Mouse (Mus musculus) heart, embryonic 14.5 days (tissue): ENCODE results near the gene Dop1a. TPM values are rescaled to one million over a fixed set of nuclear protein-coding genes. Genes with fewer than 3 reads are reported as not detected.

Experiments
- ATAC-seq: fragments of 200-750 bp; cut with Nextera tagmentation; 2 replicates; pipeline ENCODE4 v1.8.0; 2017; ENCODE audit warnings: low read depth, moderate TSS enrichment; ENCODE audit not compliant: insufficient number of reproducible peaks, insufficient read depth, low FRiP score
- H3K27ac ChIP-seq, 2 experiments: fragments of 200-500 bp in 1 of 2; fragments of 300-500 bp in 1 of 2; sonication (generic) in 1 of 2; replicated peaks in 1 of 2; 2 replicates each; pipeline ENCODE4 v1.5.1; 2012 to 2014; ENCODE audit warnings: low read depth in 2 of 2, low read length in 2 of 2, control low read depth in 1 of 2, mild to moderate bottlenecking in 1 of 2, mixed read lengths in 1 of 2; ENCODE audit not compliant: control insufficient read depth in 1 of 2, insufficient read depth in 1 of 2
- H3K27me3 ChIP-seq: fragments of 300-500 bp; sonication (generic); 2 replicates; pipeline ENCODE4 v1.6.1; 2014; ENCODE audit warnings: mild to moderate bottlenecking, low read length, control low read depth; ENCODE audit not compliant: control insufficient read depth, insufficient read depth
- H3K36me3 ChIP-seq: fragments of 300-500 bp; sonication (generic); 2 replicates; pipeline ENCODE4 v1.6.1; 2014; ENCODE audit warnings: mild to moderate bottlenecking, control low read depth, low read length, mixed read lengths; ENCODE audit not compliant: control insufficient read depth, insufficient read depth
- H3K4me1 ChIP-seq, 2 experiments: fragments of 200-500 bp in 1 of 2; fragments of 300-500 bp in 1 of 2; sonication (generic) in 1 of 2; 2 replicates each; pipeline ENCODE4 v1.6.1; 2012 to 2014; ENCODE audit warnings: low read length in 2 of 2, control low read depth in 1 of 2, mixed read lengths in 1 of 2; ENCODE audit not compliant: control insufficient read depth in 2 of 2, insufficient read depth in 2 of 2
- H3K4me2 ChIP-seq: fragments of 300-500 bp; sonication (generic); 2 replicates; pipeline ENCODE4 v1.6.1; 2014; ENCODE audit warnings: mild to moderate bottlenecking, low read length
- H3K4me3 ChIP-seq, 2 experiments: fragments of 200-500 bp in 1 of 2; fragments of 300-500 bp in 1 of 2; sonication (generic) in 1 of 2; 2 replicates each; pipeline ENCODE4 v1.5.1; 2012 to 2014; ENCODE audit warnings: low read length in 2 of 2, mild to moderate bottlenecking in 2 of 2, control low read depth in 1 of 2, low read depth in 1 of 2, moderate library complexity in 1 of 2; ENCODE audit not compliant: control insufficient read depth in 1 of 2, insufficient read depth in 1 of 2
- H3K9ac ChIP-seq: fragments of 300-500 bp; sonication (generic); 2 replicates; pipeline ENCODE4 v1.6.1; 2014; ENCODE audit warnings: mild to moderate bottlenecking, low read length
- H3K9me3 ChIP-seq: fragments of 300-500 bp; sonication (generic); 2 replicates; pipeline ENCODE4 v1.6.1; 2016; ENCODE audit warnings: low read length, control low read depth; ENCODE audit not compliant: control insufficient read depth
- WGBS: fragments of 180-500 bp; shearing (Covaris S2); extraction: QIAGEN DNeasy Blood & Tissue Kit; methylation state at CpG from one replicate; pipeline ENCODE4 v1.1.7; 2014; 5-methylcytosine and 5-hydroxymethylcytosine counted together
- polyA plus RNA-seq: library from polyadenylated mRNA; unstranded; fragments of >200 nt; fragmentation: Nextera tagmentation; extraction: Ambion mirVana; gene quantifications from 2 replicates; pipeline ENCODE4 v1.2.1, GENCODE M21; 2014

Dop1a gene
- polyA plus RNA-seq, 1 experiment from 2014 or later, result 16.5 TPM

GRCm38 (mm10) chr9:86442248-86442647, 24.7 kb upstream of the Dop1a start:
- Histone ChIP-seq H3K27me3 (no peaks in the 10 kb centered on the region), H3K36me3 (no peaks in the 10 kb centered on the region), H3K4me3 (no peak overlapping the region), H3K27ac (no peak overlapping the region), H3K9ac (no peak overlapping the region), H3K4me2 (no peak overlapping the region), H3K9me3 (no peaks in the 10 kb centered on the region; the same call in 1 of the 2 replicates), H3K4me1 (peaks cover 0 to 5% of the 10 kb centered on the region in 2 experiments; a peak in 1 of 4 replicates)
- WGBS, result 72% methylated on average over 4 of the region's 4 CpGs
- no peak for ATAC-seq

DNA sequence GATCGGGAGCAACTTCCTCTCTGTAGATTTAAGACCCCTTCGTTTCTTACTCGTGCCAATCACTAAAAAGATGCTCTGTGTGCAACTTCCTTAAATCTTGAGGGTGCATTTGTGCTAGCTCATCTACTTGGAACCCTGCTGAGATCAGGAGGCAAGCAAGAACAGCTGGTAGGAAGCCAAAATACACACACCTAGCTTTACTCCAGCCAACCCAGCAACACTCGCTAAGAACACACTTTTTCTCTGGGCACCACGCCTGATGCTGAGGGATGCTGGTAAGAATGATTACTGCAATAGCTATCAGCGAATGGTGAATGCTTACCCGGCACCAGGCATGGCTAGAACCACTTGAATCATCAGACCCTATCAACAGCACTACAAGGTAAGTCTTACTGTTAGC, 20.1 kb upstream of the Dop1a start:
- Histone ChIP-seq H3K9me3 (no peaks in the 10 kb centered on the region; the same call in 1 of the 2 replicates), H3K27me3 (no peaks in the 10 kb centered on the region), H3K27ac (no peak overlapping the region), H3K4me3 (no peak overlapping the region), H3K9ac (no peak overlapping the region), H3K4me1 (peaks cover 0 to 4% of the 10 kb centered on the region in 2 experiments; a peak in 1 of 4 replicates), H3K36me3 (no peaks in the 10 kb centered on the region), H3K4me2 (no peak overlapping the region)
- ATAC-seq, result no peak
- WGBS, result 68% methylated on average over 7 of the region's 7 CpGs

GRCm38 (mm10) chr9:86447431-86447830, 19.5 kb upstream of the Dop1a start:
- ATAC-seq, result no peak
- H3K9me3 ChIP-seq, result no peaks in the 10 kb centered on the region; the same call in 1 of the 2 replicates
- no peak overlapping the region for H3K9ac ChIP-seq
- H3K36me3 ChIP-seq, result no peaks in the 10 kb centered on the region
- 72% methylated on average over 8 of the region's 8 CpGs for WGBS
- H3K27me3 ChIP-seq, result no peaks in the 10 kb centered on the region
- H3K4me1 ChIP-seq, result peaks cover 0 to 4% of the 10 kb centered on the region in 2 experiments; a peak in 1 of 4 replicates
- H3K4me2 ChIP-seq, result no peak overlapping the region
- H3K4me3 ChIP-seq, result no peak overlapping the region
- no peak overlapping the region for H3K27ac ChIP-seq

DNA sequence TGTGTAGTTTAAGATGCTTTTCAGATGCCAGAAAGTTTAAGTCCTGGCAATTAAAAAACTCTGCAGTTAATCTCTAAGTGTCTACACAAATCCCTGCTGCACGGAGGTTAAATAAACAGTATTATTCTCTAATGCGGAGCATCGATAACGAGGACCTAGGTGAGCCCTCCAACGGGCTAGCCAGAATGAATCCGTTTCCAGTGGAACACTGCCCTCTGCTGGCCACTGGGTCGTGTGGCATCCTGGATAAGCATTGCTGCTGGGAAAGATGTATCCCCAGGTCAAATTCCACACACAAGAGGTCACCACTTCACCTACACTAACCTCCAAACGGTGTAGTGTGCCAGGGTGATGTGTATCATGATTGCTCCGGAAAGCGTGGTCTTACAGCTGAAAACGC, 17.4 kb upstream of the Dop1a start:
- no peak; the same call in 1 of the 2 replicates for ATAC-seq
- WGBS, result 6% methylated on average over 11 of the region's 11 CpGs
- Histone ChIP-seq H3K27me3 (no peaks in the 10 kb centered on the region), H3K9ac (no peak overlapping the region), H3K36me3 (no peaks in the 10 kb centered on the region), H3K9me3 (no peaks in the 10 kb centered on the region; the same call in 1 of the 2 replicates), H3K4me3 (no peak overlapping the region), H3K4me2 (no peak overlapping the region), H3K4me1 (peaks cover 0 to 4% of the 10 kb centered on the region in 2 experiments; a peak in 1 of 4 replicates), H3K27ac (no peak overlapping the region)

GRCm38 (mm10) chr9:86451094-86451493, 15.9 kb upstream of the Dop1a start:
- no peaks in the 10 kb centered on the region for H3K27me3 ChIP-seq
- no peak overlapping the region; a peak in 1 of 4 replicates for H3K4me3 ChIP-seq
- no peak for ATAC-seq
- peak overlapping the region; percentile 64; the same call in 1 of the 2 replicates for H3K4me2 ChIP-seq
- no peak overlapping the region for H3K9ac ChIP-seq
- no peaks in the 10 kb centered on the region for H3K9me3 ChIP-seq
- H3K27ac ChIP-seq, result no peak overlapping the region
- H3K36me3 ChIP-seq, result no peaks in the 10 kb centered on the region
- 59% methylated on average over 6 of the region's 6 CpGs for WGBS
- peaks cover 0 to 4% of the 10 kb centered on the region in 2 experiments; a peak in 1 of 4 replicates for H3K4me1 ChIP-seq

DNA sequence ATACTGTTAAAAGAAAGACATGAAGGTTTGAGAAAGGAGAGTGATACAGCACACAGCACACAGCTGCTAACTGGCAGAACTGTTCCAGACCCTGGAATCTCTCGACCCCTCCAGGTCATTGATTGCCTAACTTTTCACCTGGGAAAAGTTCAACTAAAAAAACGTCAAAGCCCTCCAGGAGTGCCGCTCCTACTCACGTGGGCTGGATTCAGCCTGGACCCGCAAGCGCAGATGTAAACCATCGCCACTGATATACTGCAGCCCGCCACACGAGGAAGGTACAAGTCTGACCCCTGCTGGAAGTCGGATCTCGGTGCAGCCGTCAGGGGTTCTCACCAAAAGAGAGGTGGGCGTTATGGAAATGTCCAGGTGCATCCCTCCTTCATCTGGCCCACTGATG, 15.3 kb upstream of the Dop1a start:
- Histone ChIP-seq H3K9ac (peak overlapping the region; percentile 50; the same call in 1 of the 2 replicates), H3K4me2 (peak overlapping the region; percentile 64), H3K36me3 (no peaks in the 10 kb centered on the region), H3K9me3 (no peaks in the 10 kb centered on the region), H3K4me1 (peaks cover 0 to 4% of the 10 kb centered on the region in 2 experiments; a peak in 1 of 4 replicates), H3K27ac (no peak overlapping the region), H3K27me3 (no peaks in the 10 kb centered on the region), H3K4me3 (peak overlapping the region in 1 of 2 experiments; percentile 17; a peak in 2 of 4 replicates)
- under 1% methylated on average over 13 of the region's 13 CpGs for WGBS
- ATAC-seq, result no peak

GRCm38 (mm10) chr9:86453626-86454025, 13.3 kb upstream of the Dop1a start:
- no peak overlapping the region for H3K4me3 ChIP-seq
- no peaks in the 10 kb centered on the region for H3K9me3 ChIP-seq
- H3K4me1 ChIP-seq, result peaks cover 0 to 4% of the 10 kb centered on the region in 2 experiments; a peak in 1 of 4 replicates
- WGBS, result 77% methylated on average over 3 of the region's 3 CpGs
- no peak for ATAC-seq
- no peak overlapping the region for H3K27ac ChIP-seq
- no peaks in the 10 kb centered on the region for H3K27me3 ChIP-seq
- H3K36me3 ChIP-seq, result no peaks in the 10 kb centered on the region
- no peak overlapping the region for H3K4me2 ChIP-seq
- H3K9ac ChIP-seq, result no peak overlapping the region
